Mouse (Mus musculus) kidney, embryonic 16.5 days (tissue): Measurements from ENCODE around the gene Hoxa10. TPM values are rescaled to one million over a fixed set of nuclear protein-coding genes. Genes with fewer than 3 reads are reported as not detected.

Source experiments
- ATAC-seq: fragments of 200-750 bp; cut with Nextera tagmentation; 2 replicates; pipeline ENCODE4 v1.8.0; 2017; ENCODE audit warnings: moderate TSS enrichment; ENCODE audit not compliant: low FRiP score, low TSS enrichment
- H3K27ac ChIP-seq: fragments of 300-500 bp; sonication (generic); 2 replicates; pipeline ENCODE4 v1.5.1; 2014; ENCODE audit warnings: low read length
- H3K27me3 ChIP-seq: fragments of 300-500 bp; sonication (generic); 2 replicates; pipeline ENCODE4 v1.6.1; 2014; ENCODE audit warnings: low read length, control low read depth, mixed read lengths; ENCODE audit not compliant: insufficient read depth
- H3K36me3 ChIP-seq: fragments of 300-500 bp; sonication (generic); 2 replicates; pipeline ENCODE4 v1.6.1; 2014; ENCODE audit warnings: low read length, control low read depth, mixed read lengths; ENCODE audit not compliant: insufficient read depth
- H3K4me1 ChIP-seq: fragments of 300-500 bp; sonication (generic); 2 replicates; pipeline ENCODE4 v1.6.1; 2014; ENCODE audit warnings: low read length, control low read depth, mixed read lengths; ENCODE audit not compliant: insufficient read depth
- H3K4me2 ChIP-seq: fragments of 300-500 bp; sonication (generic); replicated peaks from 2 replicates; pipeline ENCODE4 v1.6.1; 2014; ENCODE audit warnings: low read depth, low read length
- H3K4me3 ChIP-seq: fragments of 300-500 bp; sonication (generic); 2 replicates; pipeline ENCODE4 v1.5.1; 2014; ENCODE audit warnings: mild to moderate bottlenecking, low read length
- H3K9ac ChIP-seq: fragments of 300-500 bp; sonication (generic); replicated peaks from 2 replicates; pipeline ENCODE4 v1.6.1; 2014; ENCODE audit warnings: low read length
- H3K9me3 ChIP-seq: fragments of 300-500 bp; sonication (generic); 2 replicates; pipeline ENCODE4 v1.6.1; 2016; ENCODE audit warnings: low read length, control low read depth
- WGBS: fragments of 180-500 bp; shearing (Covaris S2); extraction: QIAGEN DNeasy Blood & Tissue Kit; methylation state at CpG from one replicate; pipeline ENCODE4 v1.1.7; 2014; 5-methylcytosine and 5-hydroxymethylcytosine counted together
- polyA plus RNA-seq: library from polyadenylated mRNA; unstranded; fragments of >200 nt; fragmentation: Nextera tagmentation; extraction: Ambion mirVana; gene quantifications from 2 replicates; pipeline ENCODE4 v1.2.1, GENCODE M21; 2015

Gene Hoxa10
- polyA plus RNA-seq, 1 experiment from 2014 or later, result 147 TPM

- 0 out of 2 replicates have a peak, but pooled peaks cover 5% of the 10 kb centered on the region for H3K27me3 ChIP-seq
- H3K27ac ChIP-seq, result peak overlapping the region; percentile 78
- WGBS, result 2% methylated on average over 33 of the region's 46 CpGs
- peaks cover 85% of the 10 kb centered on the region for H3K4me1 ChIP-seq
- H3K4me3 ChIP-seq, result peak overlapping the region; percentile 55
- H3K4me2 ChIP-seq, result peak overlapping the region; percentile 81
- no peak for ATAC-seq
- peaks cover 18% of the 10 kb centered on the region; the same call in 1 of the 2 replicates for H3K36me3 ChIP-seq
- H3K9ac ChIP-seq, result peak overlapping the region; percentile 78
- H3K9me3 ChIP-seq, result no peaks in the 10 kb centered on the region
Observed at GRCm38 (mm10) chr6:52203371-52204049, 37.1 kb downstream of the Hoxa10 start.

GRCm38 (mm10) chr6:52203121-52203370 is 37.6 kb downstream of the Hoxa10 start:
- H3K27me3 ChIP-seq, result 0 out of 2 replicates have a peak, but pooled peaks cover 5% of the 10 kb centered on the region
- H3K4me1 ChIP-seq, result peaks cover 85% of the 10 kb centered on the region
- no peak for ATAC-seq

GRCm38 (mm10) chr6:52202362-52203120 is 38.1 kb downstream of the Hoxa10 start:
- H3K9me3 ChIP-seq, result no peaks in the 10 kb centered on the region
- H3K4me1 ChIP-seq, result peaks cover 87% of the 10 kb centered on the region
- peak overlapping the region; percentile 81 for H3K4me2 ChIP-seq
- 20% methylated on average over 22 of the region's 22 CpGs for WGBS
- ATAC-seq, result no peak
- peak overlapping the region; percentile 78 for H3K9ac ChIP-seq
- H3K4me3 ChIP-seq, result peak overlapping the region; percentile 55
- peaks cover 18% of the 10 kb centered on the region; the same call in 1 of the 2 replicates for H3K36me3 ChIP-seq
- H3K27me3 ChIP-seq, result 0 out of 2 replicates have a peak, but pooled peaks cover 5% of the 10 kb centered on the region
- peak overlapping the region; percentile 78 for H3K27ac ChIP-seq

More at GRCm38 (mm10) chr6:52203121-52203370, 37.6 kb downstream of the Hoxa10 start:
- Histone ChIP-seq H3K27ac (peak overlapping the region; percentile 78), H3K36me3 (peaks cover 18% of the 10 kb centered on the region; the same call in 1 of the 2 replicates), H3K4me2 (peak overlapping the region; percentile 81), H3K9me3 (no peaks in the 10 kb centered on the region), H3K4me3 (peak overlapping the region; percentile 55), H3K9ac (peak overlapping the region; percentile 78)
- WGBS, result 6% methylated on average over 10 of the region's 10 CpGs

- no peak for ATAC-seq
- Histone ChIP-seq H3K36me3 (peaks cover 18% of the 10 kb centered on the region; the same call in 1 of the 2 replicates), H3K4me3 (peak overlapping the region; percentile 7; the same call in 1 of the 2 replicates), H3K27ac (peak overlapping the region; percentile 83), H3K9ac (peak overlapping the region; percentile 53), H3K4me2 (peak overlapping the region; percentile 36), H3K4me1 (peaks cover 87% of the 10 kb centered on the region), H3K9me3 (no peaks in the 10 kb centered on the region), H3K27me3 (0 out of 2 replicates have a peak, but pooled peaks cover 5% of the 10 kb centered on the region)
- 54% methylated on average over 1 of the region's 1 CpGs for WGBS
Observed at GRCm38 (mm10) chr6:52201269-52201668, 39.4 kb downstream of the Hoxa10 start.

GRCm38 (mm10) chr6:52200751-52201250 is 39.9 kb downstream of the Hoxa10 start:
- peaks cover 87% of the 10 kb centered on the region for H3K4me1 ChIP-seq
- peak overlapping the region; percentile 59 for H3K9ac ChIP-seq
- no peak for ATAC-seq

GRCm38 (mm10) chr6:52200073-52200750 is 40.4 kb downstream of the Hoxa10 start:
- Histone ChIP-seq H3K9ac (peak overlapping the region; percentile 59), H3K27me3 (0 out of 2 replicates have a peak, but pooled peaks cover 5% of the 10 kb centered on the region), H3K36me3 (peaks cover 12% of the 10 kb centered on the region; the same call in 1 of the 2 replicates), H3K27ac (peak overlapping the region; percentile 83), H3K4me3 (peak overlapping the region; percentile 15), H3K4me1 (peaks cover 87% of the 10 kb centered on the region), H3K9me3 (no peaks in the 10 kb centered on the region), H3K4me2 (peak overlapping the region; percentile 36)
- WGBS, result 18% methylated on average over 30 of the region's 30 CpGs
- no peak for ATAC-seq

More at GRCm38 (mm10) chr6:52200751-52201250, 39.9 kb downstream of the Hoxa10 start:
- H3K27me3 ChIP-seq, result 0 out of 2 replicates have a peak, but pooled peaks cover 5% of the 10 kb centered on the region
- WGBS, result 33% methylated on average over 10 of the region's 10 CpGs
- peak overlapping the region; percentile 15 for H3K4me3 ChIP-seq
- H3K9me3 ChIP-seq, result no peaks in the 10 kb centered on the region
- H3K4me2 ChIP-seq, result peak overlapping the region; percentile 36
- H3K27ac ChIP-seq, result peak overlapping the region; percentile 83
- H3K36me3 ChIP-seq, result peaks cover 13% of the 10 kb centered on the region; the same call in 1 of the 2 replicates

- Histone ChIP-seq H3K9me3 (no peaks in the 10 kb centered on the region), H3K4me2 (peak overlapping the region; percentile 30), H3K27me3 (0 out of 2 replicates have a peak, but pooled peaks cover 5% of the 10 kb centered on the region), H3K36me3 (0 out of 2 replicates have a peak, but pooled peaks cover 10% of the 10 kb centered on the region), H3K27ac (peak overlapping the region; percentile 77), H3K4me3 (no peak overlapping the region), H3K9ac (peak overlapping the region; percentile 48), H3K4me1 (peaks cover 93% of the 10 kb centered on the region)
- WGBS, result 4% methylated on average over 10 of the region's 10 CpGs
- peak; percentile 85 for ATAC-seq
Observed at GRCm38 (mm10) chr6:52197271-52197670, 43.4 kb downstream of the Hoxa10 start.

GRCm38 (mm10) chr6:52196811-52197210 is 43.8 kb downstream of the Hoxa10 start:
- H3K27ac ChIP-seq, result peak overlapping the region; percentile 73
- no peak overlapping the region for H3K4me3 ChIP-seq
- no peaks in the 10 kb centered on the region for H3K9me3 ChIP-seq
- peaks cover 93% of the 10 kb centered on the region for H3K4me1 ChIP-seq
- peak overlapping the region; percentile 30 for H3K4me2 ChIP-seq
- peak overlapping the region; percentile 48; the same call in 1 of the 2 replicates for H3K9ac ChIP-seq
- ATAC-seq, result no peak
- 28% methylated on average over 9 of the region's 9 CpGs for WGBS
- 0 out of 2 replicates have a peak, but pooled peaks cover 5% of the 10 kb centered on the region for H3K27me3 ChIP-seq
- H3K36me3 ChIP-seq, result 0 out of 2 replicates have a peak, but pooled peaks cover 8% of the 10 kb centered on the region

GRCm38 (mm10) chr6:52194690-52195089 is 46.0 kb downstream of the Hoxa10 start:
- H3K9ac ChIP-seq, result no peak overlapping the region

More at GRCm38 (mm10) chr6:52194690-52195089, 46.0 kb downstream of the Hoxa10 start:
- 25% methylated on average over 10 of the region's 10 CpGs for WGBS
- ATAC-seq, result no peak
- Histone ChIP-seq H3K4me1 (peaks cover 88% of the 10 kb centered on the region), H3K4me2 (no peak overlapping the region), H3K27ac (no peak overlapping the region), H3K27me3 (no peaks in the 10 kb centered on the region), H3K4me3 (no peak overlapping the region), H3K36me3 (no peaks in the 10 kb centered on the region), H3K9me3 (no peaks in the 10 kb centered on the region)
